Mouse (Mus musculus): ENCODE results near the gene Sc5d.
A peak's percentile ranks its signal among the peaks of the same experiment; 100 is the strongest.

Sc5d gene

GRCm38 (mm10) chr9:42249112-42249511 lies 14.9 kb downstream of the Sc5d start:
- no peak for DNase-seq

- DNase-seq = no peak
Observed at GRCm38 (mm10) chr9:42246688-42247087, 17.4 kb downstream of the Sc5d start.

GRCm38 (mm10) chr9:42244173-42244572 lies 19.9 kb downstream of the Sc5d start:
- no peak for DNase-seq

GRCm38 (mm10) chr9:42241021-42241420 lies 23.0 kb downstream of the Sc5d start:
- no peak for DNase-seq

- DNase-seq = peak; percentile 53
Observed at GRCm38 (mm10) chr9:42240583-42240992, 23.5 kb downstream of the Sc5d start.

- no peak for DNase-seq
Observed at GRCm38 (mm10) chr9:42238827-42239226, 25.2 kb downstream of the Sc5d start.

GRCm38 (mm10) chr9:42231116-42231515 lies 32.9 kb downstream of the Sc5d start:
- DNase-seq = no peak

- no peak for DNase-seq
Observed at GRCm38 (mm10) chr9:42230333-42230732, 33.7 kb downstream of the Sc5d start.

GRCm38 (mm10) chr9:42229465-42230110 lies 34.5 kb downstream of the Sc5d start:
- no peak for DNase-seq

- DNase-seq = no peak
Observed at GRCm38 (mm10) chr9:42227804-42228203, 36.3 kb downstream of the Sc5d start.

GRCm38 (mm10) chr9:42219001-42219660 lies 44.9 kb downstream of the Sc5d start:
- no peak for DNase-seq

GRCm38 (mm10) chr9:42217685-42218084 lies 46.4 kb downstream of the Sc5d start:
- DNase-seq = no peak

GRCm38 (mm10) chr9:42214116-42214515 lies 49.9 kb downstream of the Sc5d start:
- DNase-seq = no peak

- no peak for DNase-seq
Observed at GRCm38 (mm10) chr9:42213142-42213541, 50.9 kb downstream of the Sc5d start.

GRCm38 (mm10) chr9:42209666-42210065 lies 54.4 kb downstream of the Sc5d start:
- peak; percentile 64 for DNase-seq

- peak; percentile 53 for DNase-seq
Observed at GRCm38 (mm10) chr9:42208463-42208862, 55.6 kb downstream of the Sc5d start.

- DNase-seq = peak; percentile 52
Observed at GRCm38 (mm10) chr9:42206750-42207149, 57.3 kb downstream of the Sc5d start.

- no peak for DNase-seq
Observed at GRCm38 (mm10) chr9:42202271-42202670, 61.8 kb downstream of the Sc5d start.
